Mouse (Mus musculus) hindbrain, embryonic 15.5 days (tissue): Measurements from ENCODE around the gene Gpr162. TPM values are rescaled to one million over a fixed set of nuclear protein-coding genes. Genes with fewer than 3 reads are reported as not detected.

ENCODE experiments used
- polyA plus RNA-seq: library from polyadenylated mRNA; unstranded; fragments of >200 nt; fragmentation: Nextera tagmentation; extraction: Ambion mirVana; gene quantifications from 2 replicates; pipeline ENCODE4 v1.2.1, GENCODE M21; 2015

Gene Gpr162
- polyA plus RNA-seq, 1 experiment from 2014 or later: 37.5 TPM

Other genes with a start within 250 kb of the Gpr162 start
- gene C1s2, start 227.9 kb downstream of the Gpr162 start, polyA plus RNA-seq: 0.08 and 0.10 TPM in 2 replicates
- gene Lpcat3, start 201.0 kb downstream of the Gpr162 start, polyA plus RNA-seq: 46.7 and 49.9 TPM in 2 replicates
- gene Emg1, start 151.8 kb downstream of the Gpr162 start, polyA plus RNA-seq: 100.0 and 104 TPM in 2 replicates
- 260 and 270 TPM in 2 replicates for gene Phb2, start 151.6 kb downstream of the Gpr162 start, polyA plus RNA-seq
- gene Ptpn6, start 125.3 kb downstream of the Gpr162 start, polyA plus RNA-seq: 3.7 and 6.6 TPM in 2 replicates
- gene Grcc10, start 122.6 kb downstream of the Gpr162 start, polyA plus RNA-seq: 626 and 628 TPM in 2 replicates
- not detected in 2 replicates for gene Gm45234, start 108.0 kb downstream of the Gpr162 start, polyA plus RNA-seq
- 26.8 and 30.4 TPM in 2 replicates for gene Atn1, start 107.5 kb downstream of the Gpr162 start, polyA plus RNA-seq
- gene Eno2, start 94.3 kb downstream of the Gpr162 start, polyA plus RNA-seq: 141 and 144 TPM in 2 replicates
- gene Lrrc23, start 84.3 kb downstream of the Gpr162 start, polyA plus RNA-seq: 3.3 and 4.8 TPM in 2 replicates
- 9.0 and 9.3 TPM in 2 replicates for gene Spsb2, start 55.3 kb downstream of the Gpr162 start, polyA plus RNA-seq
- gene Tpi1, start 49.7 kb downstream of the Gpr162 start, polyA plus RNA-seq: 468 and 478 TPM in 2 replicates
- 203 and 209 TPM in 2 replicates for gene Usp5, start 34.5 kb downstream of the Gpr162 start, polyA plus RNA-seq
- 35.3 and 44.0 TPM in 2 replicates for gene Cdca3, start 34.4 kb downstream of the Gpr162 start, polyA plus RNA-seq
- 0.83 and 3.3 TPM in 2 replicates for gene Gnb3, start 23.7 kb downstream of the Gpr162 start, polyA plus RNA-seq
- gene P3h3, start 6.2 kb downstream of the Gpr162 start, polyA plus RNA-seq: 17.1 and 18.7 TPM in 2 replicates
- 0.14 and 0.32 TPM in 2 replicates for gene Cd4, start 24.2 kb upstream of the Gpr162 start, polyA plus RNA-seq
- gene Lag3, start 47.7 kb upstream of the Gpr162 start, polyA plus RNA-seq: 3.1 and 3.5 TPM in 2 replicates
- 766 and 864 TPM in 2 replicates for gene Ptms, start 56.1 kb upstream of the Gpr162 start, polyA plus RNA-seq
- gene Mlf2, start 67.4 kb upstream of the Gpr162 start, polyA plus RNA-seq: 565 and 615 TPM in 2 replicates
- gene Cops7a, start 101.6 kb upstream of the Gpr162 start, polyA plus RNA-seq: 92.5 and 102 TPM in 2 replicates
- gene Pianp, start 132.7 kb upstream of the Gpr162 start, polyA plus RNA-seq: 58.8 and 73.5 TPM in 2 replicates
- gene Zfp384, start 145.2 kb upstream of the Gpr162 start, polyA plus RNA-seq: 14.9 and 19.6 TPM in 2 replicates
- gene Ing4, start 175.8 kb upstream of the Gpr162 start, polyA plus RNA-seq: 141 and 144 TPM in 2 replicates
- 19.1 and 20.9 TPM in 2 replicates for gene Acrbp, start 185.7 kb upstream of the Gpr162 start, polyA plus RNA-seq
- gene Lpar5, start 203.9 kb upstream of the Gpr162 start, polyA plus RNA-seq: 0.54 and 1.0 TPM in 2 replicates
- 90.3 and 93.1 TPM in 2 replicates for gene Chd4, start 232.0 kb upstream of the Gpr162 start, polyA plus RNA-seq